Mouse (Mus musculus) liver, embryonic 15.5 days (tissue): ENCODE measurements around the gene Socs4. TPM values are rescaled to one million over a fixed set of nuclear protein-coding genes. Genes with fewer than 3 reads are reported as not detected.

Experiments used
- ATAC-seq: fragments of 200-750 bp; cut with Nextera tagmentation; 2 replicates; pipeline ENCODE4 v1.8.0; 2017; ENCODE audit warnings: moderate number of reproducible peaks, mild to moderate bottlenecking, moderate library complexity; ENCODE audit not compliant: insufficient read depth
- H3K27ac ChIP-seq: fragments of 300-500 bp; sonication (generic); replicated peaks from 2 replicates; pipeline ENCODE4 v1.5.1; 2015; ENCODE audit warnings: mild to moderate bottlenecking, inconsistent platforms
- H3K27me3 ChIP-seq: fragments of 300-500 bp; sonication (generic); 2 replicates; pipeline ENCODE4 v1.6.1; 2015; ENCODE audit warnings: mild to moderate bottlenecking, inconsistent platforms
- H3K36me3 ChIP-seq: fragments of 300-500 bp; sonication (generic); replicated peaks from 2 replicates; pipeline ENCODE4 v1.6.1; 2015; ENCODE audit warnings: moderate library complexity, mild to moderate bottlenecking, inconsistent platforms
- H3K4me1 ChIP-seq: fragments of 300-500 bp; sonication (generic); replicated peaks from 2 replicates; pipeline ENCODE4 v1.6.1; 2015; ENCODE audit warnings: inconsistent platforms
- H3K4me2 ChIP-seq: fragments of 300-500 bp; sonication (generic); 2 replicates; pipeline ENCODE4 v1.6.1; 2015; ENCODE audit warnings: moderate library complexity, mild to moderate bottlenecking, inconsistent platforms
- H3K4me3 ChIP-seq: fragments of 300-500 bp; sonication (generic); replicated peaks from 2 replicates; pipeline ENCODE4 v1.5.1; 2015; ENCODE audit warnings: mild to moderate bottlenecking, inconsistent platforms
- H3K9ac ChIP-seq: fragments of 300-500 bp; sonication (generic); 2 replicates; pipeline ENCODE4 v1.6.1; 2015; ENCODE audit warnings: moderate library complexity, mild to moderate bottlenecking, inconsistent platforms
- H3K9me3 ChIP-seq: fragments of 300-500 bp; sonication (generic); replicated peaks from 2 replicates; pipeline ENCODE4 v1.6.1; 2016; ENCODE audit warnings: inconsistent platforms
- WGBS: fragments of 180-500 bp; shearing (Covaris S2); methylation state at CpG from one replicate; pipeline ENCODE4 v1.1.7; 2015; ENCODE audit warnings: mixed read lengths; ENCODE audit not compliant: insufficient replicate concordance; 5-methylcytosine and 5-hydroxymethylcytosine counted together
- polyA plus RNA-seq: library from polyadenylated mRNA; unstranded; fragments of >200 nt; fragmentation: Nextera tagmentation; extraction: Ambion mirVana; gene quantifications from 2 replicates; pipeline ENCODE4 v1.2.1, GENCODE M21; 2015

The Socs4 gene
- polyA plus RNA-seq, 1 experiment from 2014 or later = 2.0 TPM

- Histone ChIP-seq H3K36me3 (no peaks in the 10 kb centered on the region), H3K4me3 (no peak overlapping the region), H3K27me3 (no peaks in the 10 kb centered on the region), H3K4me2 (no peak overlapping the region), H3K9me3 (no peaks in the 10 kb centered on the region), H3K4me1 (no peaks in the 10 kb centered on the region; the same call in 1 of the 2 replicates), H3K27ac (no peak overlapping the region), H3K9ac (no peak overlapping the region)
- ATAC-seq = no peak
- 48% methylated on average over 4 of the region's 4 CpGs for WGBS
These were observed 65.1 kb downstream of the Socs4 start for GRCm38 (mm10) chr14:47341811-47342291.

Other genes starting within 250 kb of the Socs4 start
- gene Gch1, start 87.5 kb upstream of the Socs4 start, polyA plus RNA-seq = 4.5 and 4.9 TPM in 2 replicates
- gene Wdhd1, start 74 bp upstream of the Socs4 start, polyA plus RNA-seq = 32.3 and 33.7 TPM in 2 replicates
- 27.0 and 28.0 TPM in 2 replicates for gene Mapk1ip1l, start 21.3 kb downstream of the Socs4 start, polyA plus RNA-seq
- 43.1 and 47.0 TPM in 2 replicates for gene Lgals3, start 90.8 kb downstream of the Socs4 start, polyA plus RNA-seq
- 50.8 and 51.3 TPM in 2 replicates for gene Dlgap5, start 141.5 kb downstream of the Socs4 start, polyA plus RNA-seq
- 40.4 and 46.5 TPM in 2 replicates for gene Fbxo34, start 173.5 kb downstream of the Socs4 start, polyA plus RNA-seq